Comparison of ENCODE assay signal across 8 mouse cellular contexts in the genomic region with DNA sequence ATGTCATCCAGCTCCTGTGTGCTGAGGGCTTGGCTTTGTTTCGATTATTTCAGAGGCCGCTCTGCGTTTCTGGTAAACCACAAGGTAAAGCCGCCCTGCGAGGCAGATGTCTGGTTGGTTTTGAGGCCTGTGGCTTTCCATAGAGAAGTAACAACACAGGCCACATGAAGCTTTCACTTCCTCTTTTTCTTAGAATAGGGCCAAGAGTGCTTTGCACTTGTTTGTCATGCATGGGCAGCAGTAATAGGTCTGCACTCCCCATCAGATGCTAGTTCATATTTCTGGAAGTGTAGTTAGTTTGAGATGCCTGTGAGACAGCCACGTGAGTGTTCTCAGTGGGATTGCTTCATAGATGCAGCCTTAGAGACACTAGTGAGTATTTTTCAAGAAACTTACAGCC.
A peak's percentile ranks its signal among the peaks of the same experiment; 100 is the strongest.
DNase-seq lines count a peak whose midpoint lies in the region; ATAC-seq and TF ChIP-seq lines count a peak whose summit lies in the region.

No protein-coding gene starts in this region.

- H3K9ac ChIP-seq in lung, postnatal 0 days (replicated peaks; ENCODE audit: low read depth) = no peak overlapping the region
- H3K9ac ChIP-seq in embryonic facial prominence, embryonic 15.5 days = no peak overlapping the region
- no peak overlapping the region for H3K9ac ChIP-seq in forebrain, embryonic 16.5 days (replicated peaks; ENCODE audit: low read depth, low read length)

- H3K9me3 ChIP-seq in lung, postnatal 0 days (ENCODE audit: low read length) = no peaks in the 10 kb centered on the region
- H3K9me3 ChIP-seq in embryonic facial prominence, embryonic 15.5 days (replicated peaks) = no peaks in the 10 kb centered on the region
- no peaks in the 10 kb centered on the region for H3K9me3 ChIP-seq in megakaryocyte, embryonic 14.5 days
- no peaks in the 10 kb centered on the region for H3K9me3 ChIP-seq in forebrain, embryonic 16.5 days (ENCODE audit: control insufficient read depth, low read length)

- DNase-seq in lung, postnatal 0 days (ENCODE audit: low spot score) = peak; percentile 61
- DNase-seq in lung, postnatal 14 days = no peak
- peak; percentile 75 for DNase-seq in thymus, postnatal 25 days
- DNase-seq in retina, embryonic 14.5 days (ENCODE audit: low spot score) = no peak
- DNase-seq in embryo, embryonic 9.5 days (ENCODE audit: extremely low spot score) = no peak

- no peak for ATAC-seq in lung, postnatal 0 days
- ATAC-seq in embryonic facial prominence, embryonic 15.5 days (ENCODE audit: insufficient number of reproducible peaks, low FRiP score, low TSS enrichment, low read depth) = no peak
- ATAC-seq in forebrain, embryonic 16.5 days = no peak

- H3K27me3 ChIP-seq in lung, postnatal 0 days (replicated peaks; ENCODE audit: insufficient read depth, low read length) = no peaks in the 10 kb centered on the region
- no peaks in the 10 kb centered on the region for H3K27me3 ChIP-seq in embryonic facial prominence, embryonic 15.5 days
- peaks cover 49% of the 10 kb centered on the region for H3K27me3 ChIP-seq in megakaryocyte, embryonic 14.5 days (replicated peaks)
- H3K27me3 ChIP-seq in forebrain, embryonic 16.5 days (replicated peaks; ENCODE audit: control insufficient read depth, insufficient read depth, low read length) = no peaks in the 10 kb centered on the region

- no peak overlapping the region for H3K27ac ChIP-seq in lung, postnatal 0 days (ENCODE audit: low read length)
- 0 out of 2 replicates have a peak overlapping the region, but pooled peaks have one; percentile 14 for H3K27ac ChIP-seq in embryonic facial prominence, embryonic 15.5 days (replicated peaks)
- H3K27ac ChIP-seq in forebrain, embryonic 16.5 days (ENCODE audit: low read length) = no peak overlapping the region

- no peaks in the 10 kb centered on the region; the same call in 1 of the 2 replicates for H3K36me3 ChIP-seq in lung, postnatal 0 days (ENCODE audit: insufficient read depth, low read length)
- no peaks in the 10 kb centered on the region for H3K36me3 ChIP-seq in embryonic facial prominence, embryonic 15.5 days
- H3K36me3 ChIP-seq in megakaryocyte, embryonic 14.5 days (replicated peaks; ENCODE audit: low read length) = peaks cover 40% of the 10 kb centered on the region
- no peaks in the 10 kb centered on the region for H3K36me3 ChIP-seq in forebrain, embryonic 16.5 days (ENCODE audit: control insufficient read depth, insufficient read depth)

- TF ChIP-seq CTCF in lung, postnatal 0 days (IDR thresholded peaks at IDR 0.05) = no peak

- no peak overlapping the region for H3K4me2 ChIP-seq in lung, postnatal 0 days (replicated peaks; ENCODE audit: low read depth, low read length)
- no peak overlapping the region for H3K4me2 ChIP-seq in embryonic facial prominence, embryonic 15.5 days (replicated peaks)
- no peak overlapping the region for H3K4me2 ChIP-seq in forebrain, embryonic 16.5 days (ENCODE audit: low read length)

- H3K4me3 ChIP-seq in lung, postnatal 0 days (ENCODE audit: low read depth, low read length) = no peak overlapping the region
- H3K4me3 ChIP-seq in embryonic facial prominence, embryonic 15.5 days (replicated peaks) = no peak overlapping the region
- peak overlapping the region; percentile 51 for H3K4me3 ChIP-seq in megakaryocyte, embryonic 14.5 days (replicated peaks)
- H3K4me3 ChIP-seq in forebrain, embryonic 16.5 days (replicated peaks; ENCODE audit: low read length) = no peak overlapping the region

- WGBS in lung, postnatal 0 days = 66% methylated on average over 6 of the region's 6 CpGs
- WGBS in embryonic facial prominence, embryonic 15.5 days = 39% methylated on average over 6 of the region's 6 CpGs
- WGBS in forebrain, embryonic 16.5 days = 81% methylated on average over 6 of the region's 6 CpGs

- peaks cover 9% of the 10 kb centered on the region; the same call in 1 of the 2 replicates for H3K4me1 ChIP-seq in lung, postnatal 0 days (ENCODE audit: insufficient read depth, low read depth, low read length)
- H3K4me1 ChIP-seq in embryonic facial prominence, embryonic 15.5 days = peaks cover 46% of the 10 kb centered on the region
- H3K4me1 ChIP-seq in megakaryocyte, embryonic 14.5 days = peaks cover 55% of the 10 kb centered on the region
- H3K4me1 ChIP-seq in forebrain, embryonic 16.5 days (replicated peaks; ENCODE audit: control insufficient read depth, insufficient read depth, low read length) = peaks cover 29% of the 10 kb centered on the region

- TF ChIP-seq EP300 in lung, postnatal 0 days (IDR thresholded peaks at IDR 0.05) = no peak

Comparison
In these comparisons a context has a peak if more than half of its experiments do, and no peak if none do; other contexts are left out.
1. DNase-seq: peak in lung, postnatal 0 days (single experiment) and thymus, postnatal 25 days (single experiment); none in lung, postnatal 14 days (single experiment), retina, embryonic 14.5 days (single experiment) and embryo, embryonic 9.5 days (single experiment).